ENCODE assay signal across 11 mouse cellular contexts in the genomic region with DNA sequence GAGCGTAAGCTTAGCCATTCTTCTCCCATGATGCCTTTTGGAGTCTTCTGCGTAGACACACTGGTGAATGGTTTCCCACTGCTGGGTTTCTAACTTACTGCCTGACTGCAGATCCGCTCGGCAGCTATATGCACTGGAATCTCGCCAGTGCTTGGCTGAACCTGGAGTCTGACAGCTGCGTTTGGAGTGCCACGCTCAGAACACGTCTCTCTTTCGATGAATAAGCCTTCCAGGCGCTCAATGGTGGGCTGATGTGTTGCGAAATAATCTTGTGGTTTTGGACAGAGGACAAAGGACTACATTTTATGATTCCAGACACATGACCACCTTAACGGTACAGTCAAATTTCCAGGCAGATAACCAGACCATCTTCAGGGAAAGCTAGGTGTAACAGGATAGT. TPM values are rescaled to one million over a fixed set of nuclear protein-coding genes. Genes with fewer than 3 reads are reported as not detected.
DNase-seq lines count a peak whose midpoint lies in the region; ATAC-seq lines count a peak whose summit lies in the region.
"Had no signal": no experiment of that assay in that cellular context is flagged by ENCODE, and none has a peak within 500 bp of the region (broad histone marks: within the 10 kb centered on the region; RNA-seq: fewer than 3 reads in every experiment).

No protein-coding gene starts in this region.

- no peak overlapping the region for H3K4me3 ChIP-seq in embryonic facial prominence, embryonic 14.5 days (ENCODE audit: low read depth, low read length)
- no peak overlapping the region for H3K4me3 ChIP-seq in embryonic facial prominence, embryonic 10.5 days

- H3K27ac ChIP-seq in embryonic facial prominence, embryonic 14.5 days (replicated peaks; ENCODE audit: low read depth, low read length), result no peak overlapping the region
- no peak overlapping the region for H3K27ac ChIP-seq in embryonic facial prominence, embryonic 10.5 days (replicated peaks)

- ATAC-seq in embryonic facial prominence, embryonic 14.5 days (ENCODE audit: low read depth), result no peak

- H3K9ac ChIP-seq in embryonic facial prominence, embryonic 14.5 days (ENCODE audit: low read depth, low read length), result no peak overlapping the region

- DNase-seq in embryonic facial prominence, embryonic 14.5 days (ENCODE audit: low spot score), result peak; percentile 83
- no peak for DNase-seq in embryonic facial prominence, embryonic 10.5 days (ENCODE audit: low spot score)
- DNase-seq in layer of hippocampus, adult 18-20 months (ENCODE audit: low spot score in 2 of 2), result peak; percentile 18 to 36
- no peak for DNase-seq in layer of hippocampus, adult 9-10 months (ENCODE audit: low spot score)
- DNase-seq in fibroblast of lung, adult 2 months (ENCODE audit: low read depth), result peak; percentile 88
- DNase-seq in left cerebral cortex, postnatal 4 days, result peak; percentile 79
- no peak for DNase-seq in retina, postnatal 1 day
- DNase-seq in gastrocnemius, postnatal 25 days, result no peak
- DNase-seq: spleen, adult 18-20 months had no signal

- intact Hi-C loops in left cerebral cortex, postnatal 4 days (cut with DNase I), result no loop called here

- H3K4me2 ChIP-seq in embryonic facial prominence, embryonic 14.5 days (ENCODE audit: low read depth, low read length), result no peak overlapping the region

- no peaks in the 10 kb centered on the region for H3K36me3 ChIP-seq in embryonic facial prominence, embryonic 14.5 days (ENCODE audit: control insufficient read depth, insufficient read depth, low read length)
- no peaks in the 10 kb centered on the region for H3K36me3 ChIP-seq in embryonic facial prominence, embryonic 10.5 days (replicated peaks)

- H3K4me1 ChIP-seq in embryonic facial prominence, embryonic 14.5 days (ENCODE audit: control insufficient read depth, insufficient read depth, low read length), result no peaks in the 10 kb centered on the region
- H3K4me1 ChIP-seq in embryonic facial prominence, embryonic 10.5 days, result no peaks in the 10 kb centered on the region

- no peaks in the 10 kb centered on the region for H3K9me3 ChIP-seq in embryonic facial prominence, embryonic 14.5 days (ENCODE audit: control insufficient read depth, low read length)
- no peaks in the 10 kb centered on the region for H3K9me3 ChIP-seq in embryonic facial prominence, embryonic 10.5 days

- WGBS in embryonic facial prominence, embryonic 14.5 days, result 50% methylated on average over 12 of the region's 12 CpGs
- WGBS in embryonic facial prominence, embryonic 10.5 days, result 89% methylated on average over 12 of the region's 12 CpGs

- no peaks in the 10 kb centered on the region for H3K27me3 ChIP-seq in embryonic facial prominence, embryonic 14.5 days (replicated peaks; ENCODE audit: control insufficient read depth, insufficient read depth, low read length)
- no peaks in the 10 kb centered on the region for H3K27me3 ChIP-seq in embryonic facial prominence, embryonic 10.5 days (replicated peaks; ENCODE audit: low read depth, poor library complexity, severe bottlenecking)

RNA-seq across cellular contexts. Expression of a gene that starts 30.1 kb away (rescaled TPM):
- polyA plus RNA-seq in embryonic facial prominence, embryonic 14.5 days (2014; fragmentation: Nextera tagmentation; extraction: Ambion mirVana), result 6.9 and 7.4 TPM in 2 replicates
- polyA plus RNA-seq in embryonic facial prominence, embryonic 10.5 days (2016; fragmentation: Nextera tagmentation; extraction: Ambion mirVana), result 3.0 and 3.3 TPM in 2 replicates
- total RNA-seq in layer of hippocampus, adult 18-20 months (2021), result 1 to 10 TPM; 1.0 to 1.3 TPM
- 1 to 10 TPM; 1.5 to 1.7 TPM for total RNA-seq in left cerebral cortex, postnatal 4 days (2021)
- 1 to 10 TPM; 1.2 to 1.4 TPM for total RNA-seq in gastrocnemius, postnatal 25 days (2021)

RNA-seq across cellular contexts. Expression of a gene that starts 37.1 kb away (rescaled TPM):
- polyA plus RNA-seq in embryonic facial prominence, embryonic 14.5 days (2014; fragmentation: Nextera tagmentation; extraction: Ambion mirVana), result not detected in 2 replicates
- not detected in 2 replicates for polyA plus RNA-seq in embryonic facial prominence, embryonic 10.5 days (2016; fragmentation: Nextera tagmentation; extraction: Ambion mirVana)
- under 1 TPM in 1 of 2 experiments, not detected in 1; 0.66 TPM for total RNA-seq in layer of hippocampus, adult 18-20 months (2021)
- total RNA-seq in left cerebral cortex, postnatal 4 days (2021), result not detected
- not detected for total RNA-seq in gastrocnemius, postnatal 25 days (2021)
- total RNA-seq: layer of hippocampus, postnatal 14 days had no signal
- polyA plus RNA-seq: neural tube, embryonic 11.5 days had no signal

RNA-seq across cellular contexts. Expression of a gene that starts 53.4 kb away (rescaled TPM):
- 1.8 and 2.3 TPM in 2 replicates for polyA plus RNA-seq in embryonic facial prominence, embryonic 14.5 days (2014; fragmentation: Nextera tagmentation; extraction: Ambion mirVana)
- polyA plus RNA-seq in embryonic facial prominence, embryonic 10.5 days (2016; fragmentation: Nextera tagmentation; extraction: Ambion mirVana), result 2.5 and 2.6 TPM in 2 replicates
- not detected for total RNA-seq in layer of hippocampus, adult 18-20 months (2021)
- total RNA-seq in left cerebral cortex, postnatal 4 days (2021), result under 1 TPM; 0.48 to 0.52 TPM
- total RNA-seq in gastrocnemius, postnatal 25 days (2021), result under 1 TPM; 0.28 to 0.40 TPM

Comparison
In these comparisons a context has a peak if more than half of its experiments do, and no peak if none do; other contexts are left out.
1. DNase-seq: peak in embryonic facial prominence, embryonic 14.5 days (single experiment), layer of hippocampus, adult 18-20 months (2 of 2), fibroblast of lung, adult 2 months (single experiment) and left cerebral cortex, postnatal 4 days (single experiment); none in embryonic facial prominence, embryonic 10.5 days (single experiment), layer of hippocampus, adult 9-10 months (single experiment), retina, postnatal 1 day (single experiment) and gastrocnemius, postnatal 25 days (single experiment).